Mouse (Mus musculus) heart, embryonic 11.5 days (tissue): ENCODE results near the gene Tle2. TPM values are rescaled to one million over a fixed set of nuclear protein-coding genes. Genes with fewer than 3 reads are reported as not detected.

Experiments
- ATAC-seq: fragments of 200-750 bp; cut with Nextera tagmentation; replicated peaks from 2 replicates; pipeline ENCODE4 v1.8.0; 2017; ENCODE audit warnings: moderate library complexity; ENCODE audit not compliant: insufficient number of reproducible peaks, low FRiP score, low TSS enrichment
- H3K27ac ChIP-seq: fragments of 300-500 bp; sonication (generic); 2 replicates; pipeline ENCODE4 v1.5.1; 2014; ENCODE audit warnings: mild to moderate bottlenecking, low read depth, low read length
- H3K27me3 ChIP-seq: fragments of 300-500 bp; sonication (generic); 2 replicates; pipeline ENCODE4 v1.6.1; 2014; ENCODE audit warnings: mild to moderate bottlenecking, low read length, mixed read lengths; ENCODE audit not compliant: control insufficient read depth, insufficient read depth
- H3K36me3 ChIP-seq: fragments of 300-500 bp; sonication (generic); 2 replicates; pipeline ENCODE4 v1.6.1; 2014; ENCODE audit warnings: mild to moderate bottlenecking, low read length, moderate library complexity, mixed read lengths; ENCODE audit not compliant: control insufficient read depth, insufficient read depth
- H3K4me1 ChIP-seq: fragments of 300-500 bp; sonication (generic); 2 replicates; pipeline ENCODE4 v1.6.1; 2014; ENCODE audit warnings: low read length; ENCODE audit not compliant: control insufficient read depth, insufficient read depth
- H3K4me2 ChIP-seq: fragments of 300-500 bp; sonication (generic); 2 replicates; pipeline ENCODE4 v1.6.1; 2014; ENCODE audit warnings: mild to moderate bottlenecking, moderate library complexity
- H3K4me3 ChIP-seq: fragments of 300-500 bp; sonication (generic); 2 replicates; pipeline ENCODE4 v1.5.1; 2014; ENCODE audit warnings: low read depth, low read length
- H3K9ac ChIP-seq: fragments of 300-500 bp; sonication (generic); 2 replicates; pipeline ENCODE4 v1.6.1; 2014; ENCODE audit warnings: mild to moderate bottlenecking, low read depth, low read length, moderate library complexity
- H3K9me3 ChIP-seq: fragments of 300-500 bp; sonication (generic); replicated peaks from 2 replicates; pipeline ENCODE4 v1.6.1; 2016; ENCODE audit warnings: low read length; ENCODE audit not compliant: control insufficient read depth
- WGBS: fragments of 180-500 bp; shearing (Covaris S2); extraction: QIAGEN DNeasy Blood & Tissue Kit; methylation state at CpG from one replicate; pipeline ENCODE4 v1.1.7; 2014; ENCODE audit not compliant: insufficient replicate concordance; 5-methylcytosine and 5-hydroxymethylcytosine counted together
- polyA plus RNA-seq: library from polyadenylated mRNA; unstranded; fragments of >200 nt; fragmentation: Nextera tagmentation; extraction: Ambion mirVana; gene quantifications from 2 replicates; pipeline ENCODE4 v1.2.1, GENCODE M21; 2014

Gene Tle2
- polyA plus RNA-seq, 1 experiment from 2014 or later = 17.8 TPM

GRCm38 (mm10) chr10:81575695-81576094 lies 1.3 kb downstream of the Tle2 start:
- H3K9me3 ChIP-seq = no peaks in the 10 kb centered on the region
- peak overlapping the region; percentile 62 for H3K4me3 ChIP-seq
- H3K36me3 ChIP-seq = no peaks in the 10 kb centered on the region
- H3K4me2 ChIP-seq = peak overlapping the region; percentile 68
- peaks cover 28% of the 10 kb centered on the region for H3K4me1 ChIP-seq
- WGBS = 2% methylated on average over 6 of the region's 6 CpGs
- H3K9ac ChIP-seq = peak overlapping the region; percentile 71
- peaks cover 21% of the 10 kb centered on the region for H3K27me3 ChIP-seq
- no peak for ATAC-seq
- H3K27ac ChIP-seq = no peak overlapping the region

GRCm38 (mm10) chr10:81579967-81580366 lies 5.6 kb downstream of the Tle2 start:
- peaks cover 10% of the 10 kb centered on the region for H3K4me1 ChIP-seq
- H3K27me3 ChIP-seq = peaks cover 9% of the 10 kb centered on the region; the same call in 1 of the 2 replicates
- no peaks in the 10 kb centered on the region for H3K9me3 ChIP-seq
- no peak overlapping the region for H3K4me2 ChIP-seq
- no peak for ATAC-seq
- no peak overlapping the region for H3K27ac ChIP-seq
- 72% methylated on average over 4 of the region's 4 CpGs for WGBS
- H3K36me3 ChIP-seq = peaks cover 2% of the 10 kb centered on the region; the same call in 1 of the 2 replicates
- H3K4me3 ChIP-seq = no peak overlapping the region
- no peak overlapping the region for H3K9ac ChIP-seq

GRCm38 (mm10) chr10:81580441-81581070 lies 6.2 kb downstream of the Tle2 start:
- no peak overlapping the region for H3K27ac ChIP-seq
- no peak overlapping the region for H3K9ac ChIP-seq

GRCm38 (mm10) chr10:81583347-81583746 lies 9.0 kb downstream of the Tle2 start:
- Histone ChIP-seq H3K4me1 (peaks cover 5% of the 10 kb centered on the region; the same call in 1 of the 2 replicates), H3K4me2 (no peak overlapping the region), H3K27me3 (peaks cover 18% of the 10 kb centered on the region), H3K9ac (no peak overlapping the region), H3K27ac (no peak overlapping the region), H3K9me3 (no peaks in the 10 kb centered on the region), H3K4me3 (no peak overlapping the region), H3K36me3 (peaks cover 14% of the 10 kb centered on the region)
- no peak for ATAC-seq
- WGBS = 51% methylated on average over 6 of the region's 6 CpGs

More at GRCm38 (mm10) chr10:81580441-81581070, 6.2 kb downstream of the Tle2 start:
- H3K9me3 ChIP-seq = no peaks in the 10 kb centered on the region
- peak overlapping the region; percentile 31 for H3K4me2 ChIP-seq
- H3K27me3 ChIP-seq = peaks cover 9% of the 10 kb centered on the region; the same call in 1 of the 2 replicates
- peaks cover 8% of the 10 kb centered on the region; the same call in 1 of the 2 replicates for H3K36me3 ChIP-seq
- H3K4me1 ChIP-seq = peaks cover 10% of the 10 kb centered on the region
- no peak overlapping the region for H3K4me3 ChIP-seq
- no peak for ATAC-seq
- 51% methylated on average over 25 of the region's 25 CpGs for WGBS

GRCm38 (mm10) chr10:81588739-81589138 lies 14.4 kb downstream of the Tle2 start:
- ATAC-seq = no peak
- H3K9me3 ChIP-seq = no peaks in the 10 kb centered on the region
- H3K27me3 ChIP-seq = peaks cover 28% of the 10 kb centered on the region
- peaks cover 15% of the 10 kb centered on the region for H3K36me3 ChIP-seq
- H3K4me2 ChIP-seq = no peak overlapping the region
- H3K9ac ChIP-seq = no peak overlapping the region
- no peak overlapping the region for H3K27ac ChIP-seq
- WGBS = 57% methylated on average over 7 of the region's 7 CpGs
- no peak overlapping the region for H3K4me3 ChIP-seq
- no peaks in the 10 kb centered on the region for H3K4me1 ChIP-seq

GRCm38 (mm10) chr10:81591846-81592245 lies 17.5 kb downstream of the Tle2 start:
- no peak overlapping the region for H3K27ac ChIP-seq
- peaks cover 34% of the 10 kb centered on the region for H3K27me3 ChIP-seq
- H3K4me1 ChIP-seq = peaks cover 16% of the 10 kb centered on the region
- no peaks in the 10 kb centered on the region for H3K9me3 ChIP-seq
- peaks cover 9% of the 10 kb centered on the region for H3K36me3 ChIP-seq
- no peak overlapping the region for H3K4me3 ChIP-seq
- H3K9ac ChIP-seq = no peak overlapping the region
- no peak for ATAC-seq
- H3K4me2 ChIP-seq = no peak overlapping the region
- 56% methylated on average over 9 of the region's 9 CpGs for WGBS

GRCm38 (mm10) chr10:81592631-81593030 lies 18.3 kb downstream of the Tle2 start:
- no peak overlapping the region for H3K27ac ChIP-seq
- peaks cover 27% of the 10 kb centered on the region for H3K27me3 ChIP-seq
- no peak overlapping the region for H3K4me3 ChIP-seq
- no peak overlapping the region for H3K4me2 ChIP-seq
- H3K9ac ChIP-seq = no peak overlapping the region
- ATAC-seq = no peak
- no peaks in the 10 kb centered on the region for H3K9me3 ChIP-seq
- peaks cover 7% of the 10 kb centered on the region for H3K36me3 ChIP-seq
- 73% methylated on average over 7 of the region's 7 CpGs for WGBS
- H3K4me1 ChIP-seq = peaks cover 23% of the 10 kb centered on the region

GRCm38 (mm10) chr10:81593223-81593622 lies 18.9 kb downstream of the Tle2 start:
- peaks cover 24% of the 10 kb centered on the region for H3K27me3 ChIP-seq
- 52% methylated on average over 4 of the region's 4 CpGs for WGBS

GRCm38 (mm10) chr10:81593935-81594334 lies 19.6 kb downstream of the Tle2 start:
- H3K27me3 ChIP-seq = peaks cover 24% of the 10 kb centered on the region
- no peak for ATAC-seq
- H3K4me3 ChIP-seq = no peak overlapping the region
- H3K4me1 ChIP-seq = peaks cover 26% of the 10 kb centered on the region
- no peak overlapping the region for H3K9ac ChIP-seq
- 0 out of 2 replicates have a peak, but pooled peaks cover 3% of the 10 kb centered on the region for H3K36me3 ChIP-seq
- no peak overlapping the region for H3K27ac ChIP-seq
- H3K9me3 ChIP-seq = no peaks in the 10 kb centered on the region
- H3K4me2 ChIP-seq = no peak overlapping the region
- WGBS = 61% methylated on average over 18 of the region's 18 CpGs

More at GRCm38 (mm10) chr10:81593223-81593622, 18.9 kb downstream of the Tle2 start:
- ATAC-seq = no peak
- Histone ChIP-seq H3K4me2 (no peak overlapping the region), H3K27ac (no peak overlapping the region), H3K9ac (no peak overlapping the region), H3K36me3 (0 out of 2 replicates have a peak, but pooled peaks cover 3% of the 10 kb centered on the region), H3K4me1 (peaks cover 26% of the 10 kb centered on the region), H3K4me3 (no peak overlapping the region), H3K9me3 (no peaks in the 10 kb centered on the region)
